Mouse (Mus musculus): ENCODE data around the gene Dpf1.

Dpf1 gene

GRCm38 (mm10) chr7:29340838-29341237 lies 37.1 kb downstream of the Dpf1 start:
- no peak for DNase-seq (ENCODE audit: low spot score in 2 of 2)

GRCm38 (mm10) chr7:29341722-29342121 lies 38.0 kb downstream of the Dpf1 start:
- DNase-seq (ENCODE audit: low spot score in 2 of 2): no peak

- no peak for DNase-seq (ENCODE audit: low spot score in 2 of 2)
These were observed 38.8 kb downstream of the Dpf1 start for GRCm38 (mm10) chr7:29342489-29343092.

- no peak for DNase-seq (ENCODE audit: low spot score in 2 of 2)
These were observed 40.0 kb downstream of the Dpf1 start for GRCm38 (mm10) chr7:29343746-29344145.

- DNase-seq (ENCODE audit: low spot score in 2 of 2): peak in 1 of 2 experiments; percentile 68
These were observed 41.8 kb downstream of the Dpf1 start for GRCm38 (mm10) chr7:29345534-29345933.

- DNase-seq (ENCODE audit: low spot score in 2 of 2): peak in 1 of 2 experiments; percentile 48
These were observed 42.5 kb downstream of the Dpf1 start for GRCm38 (mm10) chr7:29346212-29346611.

- no peak for DNase-seq (ENCODE audit: low spot score in 2 of 2)
These were observed 46.7 kb downstream of the Dpf1 start for GRCm38 (mm10) chr7:29350489-29350888.

- no peak for DNase-seq (ENCODE audit: low spot score in 2 of 2)
These were observed 48.5 kb downstream of the Dpf1 start for GRCm38 (mm10) chr7:29352246-29352645.

GRCm38 (mm10) chr7:29354161-29354560 lies 50.4 kb downstream of the Dpf1 start:
- peak in 1 of 2 experiments; percentile 60 for DNase-seq (ENCODE audit: low spot score in 2 of 2)

GRCm38 (mm10) chr7:29355406-29355805 lies 51.7 kb downstream of the Dpf1 start:
- DNase-seq (ENCODE audit: low spot score in 2 of 2): no peak

- no peak for DNase-seq (ENCODE audit: low spot score in 2 of 2)
These were observed 57.7 kb downstream of the Dpf1 start for GRCm38 (mm10) chr7:29361497-29361896.

GRCm38 (mm10) chr7:29364052-29364451 lies 60.3 kb downstream of the Dpf1 start:
- DNase-seq (ENCODE audit: low spot score in 2 of 2): peak; percentile 62 to 68

- DNase-seq (ENCODE audit: low spot score in 2 of 2): peak in 1 of 2 experiments; percentile 64
These were observed 63.6 kb downstream of the Dpf1 start for GRCm38 (mm10) chr7:29367166-29368003.

Data from left cerebral cortex, adult 9 months (tissue).